Comparison of ENCODE assay signal across 29 mouse cellular contexts in genomic region chr4:102929491-102929890, GRCm38 (mm10). TPM values are rescaled to one million over a fixed set of nuclear protein-coding genes. Genes with fewer than 3 reads are reported as not detected.
DNase-seq lines count a peak whose midpoint lies in the region; ATAC-seq and TF ChIP-seq lines count a peak whose summit lies in the region.
"Had no signal": no experiment of that assay in that cellular context is flagged by ENCODE, and none has a peak within 500 bp of the region (broad histone marks: within the 10 kb centered on the region; RNA-seq: fewer than 3 reads in every experiment).

No protein-coding gene starts in this region.

- no peaks in the 10 kb centered on the region for H3K36me3 ChIP-seq in kidney, postnatal 0 days (ENCODE audit: insufficient read depth, low read length)
- H3K36me3 ChIP-seq in kidney, adult 2 months (ENCODE audit: control insufficient read depth, insufficient read depth, low read length), result no peaks in the 10 kb centered on the region
- H3K36me3 ChIP-seq in midbrain, postnatal 0 days (ENCODE audit: insufficient read depth, low read length), result peaks cover 20% of the 10 kb centered on the region; the same call in 1 of the 2 replicates
- H3K36me3 ChIP-seq in midbrain, embryonic 16.5 days (ENCODE audit: control insufficient read depth, insufficient read depth, low read length), result peaks cover 9% of the 10 kb centered on the region; the same call in 1 of the 2 replicates
- H3K36me3 ChIP-seq: embryonic facial prominence, embryonic 10.5 days; embryonic facial prominence, embryonic 13.5 days; heart, embryonic 12.5 days; heart, embryonic 15.5 days; hindbrain, embryonic 10.5 days had no signal

- no peak for TF ChIP-seq POLR2A in kidney, adult 2 months (IDR thresholded peaks at IDR 0.05; ENCODE audit: low read depth, low read length)

- H3K9ac ChIP-seq in kidney, postnatal 0 days (ENCODE audit: low read depth, low read length), result no peak overlapping the region
- no peak overlapping the region for H3K9ac ChIP-seq in midbrain, postnatal 0 days (replicated peaks; ENCODE audit: low read length, poor library complexity, severe bottlenecking)
- H3K9ac ChIP-seq in midbrain, embryonic 16.5 days (ENCODE audit: low read depth, low read length), result no peak overlapping the region
- H3K9ac ChIP-seq: embryonic facial prominence, embryonic 13.5 days; forebrain, embryonic 12.5 days; forebrain, embryonic 15.5 days; heart, embryonic 12.5 days; heart, embryonic 15.5 days; hindbrain, embryonic 14.5 days had no signal

- H3K9me3 ChIP-seq in kidney, postnatal 0 days (replicated peaks; ENCODE audit: low read length), result no peaks in the 10 kb centered on the region
- no peaks in the 10 kb centered on the region for H3K9me3 ChIP-seq in midbrain, postnatal 0 days (ENCODE audit: low read length)
- H3K9me3 ChIP-seq in midbrain, embryonic 16.5 days (replicated peaks; ENCODE audit: control insufficient read depth, low read length, poor library complexity, severe bottlenecking), result no peaks in the 10 kb centered on the region
- H3K9me3 ChIP-seq: embryonic facial prominence, embryonic 10.5 days; embryonic facial prominence, embryonic 13.5 days; forebrain, embryonic 12.5 days; forebrain, embryonic 15.5 days; heart, embryonic 12.5 days; heart, embryonic 15.5 days; hindbrain, embryonic 10.5 days had no signal

- 19% methylated on average over 3 of the region's 4 CpGs for WGBS in kidney, postnatal 0 days
- 16% methylated on average over 3 of the region's 4 CpGs for WGBS in kidney, adult 2 months
- WGBS in midbrain, postnatal 0 days, result 23% methylated on average over 3 of the region's 4 CpGs
- 22% methylated on average over 3 of the region's 4 CpGs for WGBS in midbrain, embryonic 16.5 days

- no peak overlapping the region for H3K27ac ChIP-seq in kidney, postnatal 0 days
- no peak overlapping the region for H3K27ac ChIP-seq in kidney, adult 2 months (ENCODE audit: insufficient read depth, low read depth, low read length)
- H3K27ac ChIP-seq in midbrain, postnatal 0 days (ENCODE audit: low read depth, low read length), result no peak overlapping the region
- no peak overlapping the region for H3K27ac ChIP-seq in midbrain, embryonic 16.5 days (ENCODE audit: low read length)
- H3K27ac ChIP-seq: embryonic facial prominence, embryonic 10.5 days; embryonic facial prominence, embryonic 13.5 days; forebrain, embryonic 12.5 days; forebrain, embryonic 15.5 days; heart, embryonic 15.5 days; hindbrain, embryonic 10.5 days; hindbrain, embryonic 14.5 days had no signal

- no peak overlapping the region for H3K4me2 ChIP-seq in kidney, postnatal 0 days (ENCODE audit: low read length)
- H3K4me2 ChIP-seq in midbrain, postnatal 0 days (ENCODE audit: low read depth, low read length, poor library complexity, severe bottlenecking), result no peak overlapping the region
- no peak overlapping the region for H3K4me2 ChIP-seq in midbrain, embryonic 16.5 days (ENCODE audit: low read length)
- H3K4me2 ChIP-seq: embryonic facial prominence, embryonic 13.5 days; forebrain, embryonic 12.5 days; forebrain, embryonic 15.5 days; heart, embryonic 12.5 days; heart, embryonic 15.5 days; hindbrain, embryonic 14.5 days had no signal

- H3K27me3 ChIP-seq in kidney, postnatal 0 days (ENCODE audit: insufficient read depth, low read length), result no peaks in the 10 kb centered on the region
- H3K27me3 ChIP-seq in kidney, adult 2 months (replicated peaks; ENCODE audit: control insufficient read depth, insufficient read depth, low read length), result no peaks in the 10 kb centered on the region; the same call in 1 of the 2 replicates
- no peaks in the 10 kb centered on the region for H3K27me3 ChIP-seq in midbrain, postnatal 0 days (ENCODE audit: insufficient read depth, low read length)
- no peaks in the 10 kb centered on the region for H3K27me3 ChIP-seq in midbrain, embryonic 16.5 days (ENCODE audit: control insufficient read depth, insufficient read depth, low read depth, low read length)
- H3K27me3 ChIP-seq: embryonic facial prominence, embryonic 13.5 days; forebrain, embryonic 12.5 days; forebrain, embryonic 15.5 days; heart, embryonic 12.5 days; heart, embryonic 15.5 days had no signal

- no peaks in the 10 kb centered on the region for H3K4me1 ChIP-seq in kidney, postnatal 0 days (replicated peaks; ENCODE audit: insufficient read depth, low read length)
- H3K4me1 ChIP-seq in kidney, adult 2 months (ENCODE audit: control insufficient read depth, insufficient read depth, low read length), result no peaks in the 10 kb centered on the region
- H3K4me1 ChIP-seq in midbrain, postnatal 0 days (ENCODE audit: insufficient read depth, low read length), result no peaks in the 10 kb centered on the region
- H3K4me1 ChIP-seq in midbrain, embryonic 16.5 days (ENCODE audit: control insufficient read depth, insufficient read depth, low read length), result no peaks in the 10 kb centered on the region
- H3K4me1 ChIP-seq: embryonic facial prominence, embryonic 10.5 days; embryonic facial prominence, embryonic 13.5 days; forebrain, embryonic 12.5 days; forebrain, embryonic 15.5 days; heart, embryonic 12.5 days; heart, embryonic 15.5 days; hindbrain, embryonic 10.5 days had no signal

- no peak overlapping the region for H3K4me3 ChIP-seq in kidney, postnatal 0 days (replicated peaks; ENCODE audit: low read depth, low read length)
- no peak overlapping the region for H3K4me3 ChIP-seq in kidney, adult 2 months (ENCODE audit: insufficient read depth, low read depth, low read length)
- H3K4me3 ChIP-seq in midbrain, postnatal 0 days (ENCODE audit: low read depth, low read length), result no peak overlapping the region
- no peak overlapping the region for H3K4me3 ChIP-seq in midbrain, embryonic 16.5 days (ENCODE audit: low read depth, low read length)
- H3K4me3 ChIP-seq: embryonic facial prominence, embryonic 10.5 days; embryonic facial prominence, embryonic 13.5 days; erythroblast, embryonic 14.5 days; forebrain, embryonic 12.5 days; forebrain, embryonic 15.5 days; heart, embryonic 12.5 days; heart, embryonic 15.5 days; hindbrain, embryonic 10.5 days had no signal

- peak; percentile 47 to 55 for DNase-seq in cerebellum, postnatal 14 days
- no peak for DNase-seq in cerebellum, adult 11-12 months
- DNase-seq in kidney, postnatal 0 days (ENCODE audit: low spot score), result peak; percentile 8
- DNase-seq in kidney, adult 2 months, result no peak
- peak; percentile 28 for DNase-seq in midbrain, postnatal 0 days (ENCODE audit: low spot score)
- DNase-seq in lung, postnatal 10 days, result no peak
- DNase-seq: adrenal gland, adult 2 months; adrenal gland, postnatal 14 days; cerebellum, postnatal 36 days; embryo, embryonic 11 days; heart, adult 18-20 months; heart, postnatal 10 days; heart, postnatal 36 days had no signal

- no peak for TF ChIP-seq CTCF in kidney, postnatal 0 days (IDR thresholded peaks at IDR 0.05; ENCODE audit: low read depth)
- no peak for TF ChIP-seq CTCF in kidney, adult 2 months (conservative IDR thresholded peaks at IDR 0.05; ENCODE audit: insufficient read depth, insufficient read length, low read depth, low read length)
- TF ChIP-seq CTCF in midbrain, postnatal 0 days (IDR thresholded peaks at IDR 0.05), result no peak

- ATAC-seq in kidney, postnatal 0 days (replicated peaks; ENCODE audit: low FRiP score, low read depth), result no peak
- ATAC-seq in midbrain, postnatal 0 days (ENCODE audit: low FRiP score), result no peak
- ATAC-seq in midbrain, embryonic 16.5 days, result no peak
- peak; percentile 35 for ATAC-seq in granulocyte monocyte progenitor cell, adult 5-6 weeks (replicated peaks; ENCODE audit: poor library complexity, severe bottlenecking)
- ATAC-seq: CD4-positive, CD25-positive, alpha-beta regulatory T cell, adult 4 months; forebrain, embryonic 15.5 days had no signal

RNA-seq across cellular contexts. Expression of gene Tctex1d1, which starts 48.9 kb away (rescaled TPM):
- 0.69 and 1.0 TPM in 2 replicates for polyA plus RNA-seq in kidney, postnatal 0 days (2015; fragmentation: Nextera tagmentation; extraction: Ambion mirVana)
- 0.23 TPM in 1 of 2 replicates, not detected in the other for polyA plus RNA-seq in kidney, adult 2 months (2012; rRNA removed)
- 0.66 and 5.9 TPM in 2 replicates for total RNA-seq in midbrain, postnatal 0 days (2014; rRNA removed)
- polyA plus RNA-seq in midbrain, postnatal 0 days (2015; fragmentation: Nextera tagmentation; extraction: Ambion mirVana), result 1.9 and 2.0 TPM in 2 replicates
- 1.8 and 2.4 TPM in 2 replicates for polyA plus RNA-seq in midbrain, embryonic 16.5 days (2015; fragmentation: Nextera tagmentation; extraction: Ambion mirVana)
- total RNA-seq in granulocyte monocyte progenitor cell, adult 5-6 weeks (2014; fragmentation: Nextera tagmentation), result 9.4 and 25.4 TPM in 2 replicates
- 22.0 and 28.2 TPM in 2 replicates for total RNA-seq in granulocyte monocyte progenitor cell, adult 5-6 weeks (2017)
- total RNA-seq: adrenal gland, adult 2 months; adrenal gland, postnatal 14 days; adrenal gland, postnatal 4 days; gastrocnemius, adult 8-10 months; heart, adult 18-20 months; heart, postnatal 36 days; MEL had no signal
- polyA plus RNA-seq: adrenal gland, adult 2 months; C2C12; CD4-positive, CD25-positive, alpha-beta regulatory T cell, adult 4 months; erythroblast, embryonic 14.5 days; heart, embryonic 12.5 days; heart, embryonic 15.5 days had no signal

Comparison
In these comparisons a context has a peak if more than half of its experiments do, and no peak if none do; other contexts are left out.
1. DNase-seq: peak in cerebellum, postnatal 14 days (2 of 2), kidney, postnatal 0 days (single experiment) and midbrain, postnatal 0 days (single experiment); none in cerebellum, adult 11-12 months (single experiment), kidney, adult 2 months (single experiment) and lung, postnatal 10 days (single experiment).